Mouse (Mus musculus) limb, embryonic 11.5 days (tissue): ENCODE data around the gene Sap30bp. TPM values are rescaled to one million over a fixed set of nuclear protein-coding genes. Genes with fewer than 3 reads are reported as not detected.

ENCODE experiments used
- ATAC-seq: fragments of 200-750 bp; cut with Nextera tagmentation; 2 replicates; pipeline ENCODE4 v1.8.0; 2017; ENCODE audit warnings: low read depth; ENCODE audit not compliant: insufficient number of reproducible peaks, low FRiP score, low TSS enrichment
- DNase-seq: peaks from one replicate; pipeline ENCODE4 v3.0.0-alpha.2; 2015; ENCODE audit warnings: low spot score
- H3K27ac ChIP-seq: fragments of 300-500 bp; sonication (generic); replicated peaks from 2 replicates; pipeline ENCODE4 v1.5.1; 2014; ENCODE audit warnings: low read depth, mild to moderate bottlenecking, low read length
- H3K27me3 ChIP-seq: fragments of 300-500 bp; sonication (generic); 2 replicates; pipeline ENCODE4 v1.6.1; 2014; ENCODE audit warnings: mild to moderate bottlenecking, low read length, mixed read lengths; ENCODE audit not compliant: control insufficient read depth, insufficient read depth
- H3K36me3 ChIP-seq: fragments of 300-500 bp; sonication (generic); 2 replicates; pipeline ENCODE4 v1.6.1; 2014; ENCODE audit warnings: mild to moderate bottlenecking, low read length, moderate library complexity, mixed read lengths; ENCODE audit not compliant: control insufficient read depth, insufficient read depth
- H3K4me1 ChIP-seq: fragments of 300-500 bp; sonication (generic); 2 replicates; pipeline ENCODE4 v1.6.1; 2014; ENCODE audit warnings: low read length, mixed read lengths; ENCODE audit not compliant: control insufficient read depth, insufficient read depth
- H3K4me2 ChIP-seq: fragments of 300-500 bp; sonication (generic); 2 replicates; pipeline ENCODE4 v1.6.1; 2014; ENCODE audit warnings: low read depth, mild to moderate bottlenecking, moderate library complexity; ENCODE audit not compliant: severe bottlenecking
- H3K4me3 ChIP-seq: fragments of 300-500 bp; sonication (generic); 2 replicates; pipeline ENCODE4 v1.5.1; 2014; ENCODE audit warnings: low read depth, low read length
- H3K9ac ChIP-seq: fragments of 300-500 bp; sonication (generic); 2 replicates; pipeline ENCODE4 v1.6.1; 2014; ENCODE audit warnings: mild to moderate bottlenecking, low read length
- H3K9me3 ChIP-seq: fragments of 300-500 bp; sonication (generic); 2 replicates; pipeline ENCODE4 v1.6.1; 2016; ENCODE audit warnings: low read length; ENCODE audit not compliant: control insufficient read depth
- WGBS: fragments of 180-500 bp; shearing (Covaris S2); extraction: QIAGEN DNeasy Blood & Tissue Kit; methylation state at CpG from one replicate; pipeline ENCODE4 v1.1.7; 2014; 5-methylcytosine and 5-hydroxymethylcytosine counted together
- polyA plus RNA-seq: library from polyadenylated mRNA; unstranded; fragments of >200 nt; fragmentation: Nextera tagmentation; extraction: Ambion mirVana; gene quantifications from 2 replicates; pipeline ENCODE4 v1.2.1, GENCODE M21; 2014

The Sap30bp gene
- polyA plus RNA-seq, 1 experiment from 2014 or later: 50.7 TPM

DNA sequence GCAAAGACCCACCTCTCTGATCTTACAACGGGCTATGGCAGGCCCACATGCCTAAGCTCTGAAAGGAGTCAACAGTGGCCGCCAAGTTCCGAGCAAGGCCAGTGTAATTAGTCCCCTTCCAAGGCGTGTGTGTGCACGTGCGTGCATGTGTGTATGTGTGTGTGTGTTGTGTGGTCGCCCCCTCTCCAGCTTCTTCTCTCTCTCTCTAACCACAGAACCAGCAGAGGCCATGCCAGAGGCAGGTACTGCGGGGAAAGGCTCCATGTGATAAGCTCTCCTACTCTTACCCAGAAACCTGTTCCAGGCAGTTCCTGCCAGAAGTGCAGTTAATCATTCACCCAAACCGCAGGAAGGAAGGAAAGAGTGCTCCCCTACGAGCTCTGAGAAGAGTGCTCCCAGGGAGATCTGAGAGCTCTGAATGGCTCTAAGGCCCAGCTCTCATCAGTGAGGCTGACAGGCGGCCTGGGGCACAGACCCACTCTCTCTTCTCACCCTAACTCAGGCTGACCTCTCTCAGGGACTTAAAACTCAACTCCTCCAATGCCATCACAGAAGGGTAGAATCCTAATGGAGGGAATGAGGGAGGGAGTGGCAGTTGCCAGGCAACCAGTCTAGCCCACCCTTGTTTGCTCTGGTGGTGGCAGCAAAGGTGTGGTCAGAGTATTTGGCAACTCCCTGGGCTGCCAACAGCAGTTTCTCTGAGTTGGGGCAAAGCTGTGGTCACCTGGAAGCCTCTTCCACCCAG is 21.3 kb upstream of the Sap30bp start, which contains the start of gene Smim6:
Gene Smim6, plus strand, starts transcription at position 386 of the 745 bp plus-strand sequence.
- H3K9ac ChIP-seq: no peak within 1 kb of the TSS
- H3K36me3 ChIP-seq: no peaks in the 10 kb centered on the region; the same call in 1 of the 2 replicates
- H3K4me2 ChIP-seq: no peak within 1 kb of the TSS
- ATAC-seq (no peak), DNase-seq (no peak)
- no peak within 1 kb of the TSS for H3K27ac ChIP-seq
- H3K4me1 ChIP-seq: no peaks in the 10 kb centered on the region
- H3K9me3 ChIP-seq: no peaks in the 10 kb centered on the region
- no peak within 1 kb of the TSS for H3K4me3 ChIP-seq
- WGBS: 74% methylated on average over 11 of the region's 11 CpGs
- H3K27me3 ChIP-seq: no peaks in the 10 kb centered on the region

DNA sequence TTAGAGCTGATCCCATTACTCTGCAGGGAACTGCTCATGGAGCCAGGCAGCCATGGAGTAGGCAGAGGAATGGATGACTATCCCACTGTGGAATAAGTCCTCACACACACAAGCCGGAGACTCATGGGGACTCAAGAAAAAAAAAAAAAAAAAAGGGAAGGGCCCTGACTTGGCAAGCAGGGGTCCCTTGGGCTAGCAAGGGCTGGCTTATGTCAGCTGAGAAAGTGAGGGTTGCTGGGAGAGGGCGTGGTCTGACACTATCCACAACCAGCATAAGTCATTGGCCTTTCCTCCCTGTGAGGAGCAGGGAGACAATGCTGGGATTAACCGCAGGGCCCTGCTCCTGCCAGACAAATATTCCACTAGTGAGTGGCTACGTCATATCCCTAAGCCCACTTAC is 16.5 kb upstream of the Sap30bp start:
- H3K4me2 ChIP-seq: no peak overlapping the region
- no peak overlapping the region for H3K4me3 ChIP-seq
- ATAC-seq: no peak
- H3K36me3 ChIP-seq: peaks cover 2% of the 10 kb centered on the region; the same call in 1 of the 2 replicates
- no peak overlapping the region for H3K9ac ChIP-seq
- H3K27me3 ChIP-seq: no peaks in the 10 kb centered on the region
- no peak for DNase-seq
- H3K27ac ChIP-seq: no peak overlapping the region
- no peaks in the 10 kb centered on the region for H3K9me3 ChIP-seq
- WGBS: 92% methylated on average over 4 of the region's 4 CpGs
- no peaks in the 10 kb centered on the region for H3K4me1 ChIP-seq

DNA sequence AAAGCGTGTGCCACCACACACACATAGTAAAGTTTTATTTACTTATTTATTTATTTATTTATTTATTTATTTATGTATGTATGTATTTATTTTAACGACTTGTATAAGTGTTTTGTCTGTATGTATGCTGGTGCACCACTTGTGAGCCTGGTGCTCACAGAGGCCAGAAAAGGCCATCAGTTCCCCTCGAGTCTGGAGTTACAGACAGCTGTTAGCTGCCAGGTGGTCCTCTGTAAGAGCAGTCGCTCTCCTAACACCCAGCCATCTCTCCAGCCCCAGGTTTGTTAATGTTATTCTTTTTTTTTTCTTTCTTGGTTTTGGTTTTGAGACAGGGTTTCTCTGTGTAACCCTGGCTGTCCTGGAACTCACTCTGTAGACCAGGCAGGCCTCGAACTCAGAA is 14.4 kb upstream of the Sap30bp start:
- peaks cover 4% of the 10 kb centered on the region; the same call in 1 of the 2 replicates for H3K36me3 ChIP-seq

DNA sequence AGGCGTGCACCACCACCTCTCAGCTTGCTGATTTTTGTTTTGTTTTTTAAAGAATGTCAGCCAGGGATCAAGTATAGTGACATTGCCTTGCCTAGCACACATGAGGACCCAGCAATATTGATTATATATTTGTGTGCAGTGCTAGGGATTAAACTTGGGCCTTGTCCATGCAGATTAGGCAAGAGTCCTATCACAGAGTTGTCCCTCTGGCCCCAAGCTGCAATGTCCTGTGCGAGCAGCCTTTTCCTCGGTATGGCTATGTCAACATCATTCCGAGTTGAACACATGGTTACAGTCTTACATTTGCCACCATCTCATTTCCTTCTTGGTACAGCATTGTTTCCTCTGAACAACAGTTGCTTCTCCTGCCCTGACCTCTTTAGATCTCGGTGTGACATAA is 14.0 kb upstream of the Sap30bp start:
- Histone ChIP-seq H3K9ac (no peak overlapping the region), H3K27ac (no peak overlapping the region), H3K9me3 (no peaks in the 10 kb centered on the region), H3K4me1 (no peaks in the 10 kb centered on the region), H3K4me2 (no peak overlapping the region), H3K36me3 (peaks cover 4% of the 10 kb centered on the region; the same call in 1 of the 2 replicates), H3K4me3 (no peak overlapping the region), H3K27me3 (no peaks in the 10 kb centered on the region)
- ATAC-seq (no peak), DNase-seq (no peak)
- WGBS: 89% methylated on average over 5 of the region's 5 CpGs

More for the DNA sequence above, 14.4 kb upstream of the Sap30bp start:
- H3K4me2 ChIP-seq: no peak overlapping the region
- H3K9ac ChIP-seq: no peak overlapping the region
- H3K4me3 ChIP-seq: no peak overlapping the region
- 83% methylated on average over 5 of the region's 5 CpGs for WGBS
- DNase-seq: no peak
- ATAC-seq: no peak
- no peaks in the 10 kb centered on the region for H3K9me3 ChIP-seq
- H3K4me1 ChIP-seq: no peaks in the 10 kb centered on the region
- H3K27ac ChIP-seq: no peak overlapping the region
- no peaks in the 10 kb centered on the region for H3K27me3 ChIP-seq

DNA sequence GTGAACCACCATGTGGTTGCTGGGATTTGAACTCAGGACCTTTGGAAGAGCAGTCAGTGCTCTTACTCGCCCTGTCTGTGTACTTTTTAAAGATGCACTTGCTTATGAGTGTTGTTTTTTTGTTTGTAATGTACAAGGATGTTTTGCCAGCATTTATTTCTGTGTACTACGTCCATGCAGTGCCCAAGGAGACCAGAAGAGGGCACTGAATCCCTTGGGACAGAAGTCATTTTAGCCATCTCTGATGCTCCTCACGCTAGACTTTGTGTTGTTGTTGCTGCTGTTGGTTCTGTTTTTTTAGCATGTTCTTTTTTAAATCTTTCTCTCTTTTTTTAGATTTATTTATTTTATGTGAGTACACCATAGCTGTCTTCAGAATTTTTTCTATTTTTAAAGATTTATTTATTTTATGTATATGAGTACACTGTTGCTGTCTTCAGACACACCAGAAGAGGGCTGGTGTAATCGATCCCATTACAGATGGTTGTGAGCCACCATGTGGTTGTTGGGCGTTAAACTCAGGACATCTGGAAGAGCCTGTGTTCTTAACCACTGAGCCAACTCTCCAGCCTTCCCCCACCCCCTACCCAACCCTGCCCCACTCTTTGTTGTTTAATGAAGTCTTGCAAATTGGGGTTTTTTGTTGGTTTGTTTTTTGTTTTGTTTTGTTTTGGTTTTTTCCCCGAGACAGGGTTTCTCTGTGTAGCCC is 12.8 kb upstream of the Sap30bp start:
- WGBS: 53% methylated on average over 6 of the region's 6 CpGs
- H3K4me3 ChIP-seq: no peak overlapping the region
- peak; percentile 54 for DNase-seq
- ATAC-seq: no peak
- no peaks in the 10 kb centered on the region for H3K9me3 ChIP-seq
- no peaks in the 10 kb centered on the region for H3K4me1 ChIP-seq
- peaks cover 4% of the 10 kb centered on the region; the same call in 1 of the 2 replicates for H3K36me3 ChIP-seq
- H3K9ac ChIP-seq: no peak overlapping the region
- no peak overlapping the region for H3K4me2 ChIP-seq
- H3K27me3 ChIP-seq: no peaks in the 10 kb centered on the region
- no peak overlapping the region for H3K27ac ChIP-seq

DNA sequence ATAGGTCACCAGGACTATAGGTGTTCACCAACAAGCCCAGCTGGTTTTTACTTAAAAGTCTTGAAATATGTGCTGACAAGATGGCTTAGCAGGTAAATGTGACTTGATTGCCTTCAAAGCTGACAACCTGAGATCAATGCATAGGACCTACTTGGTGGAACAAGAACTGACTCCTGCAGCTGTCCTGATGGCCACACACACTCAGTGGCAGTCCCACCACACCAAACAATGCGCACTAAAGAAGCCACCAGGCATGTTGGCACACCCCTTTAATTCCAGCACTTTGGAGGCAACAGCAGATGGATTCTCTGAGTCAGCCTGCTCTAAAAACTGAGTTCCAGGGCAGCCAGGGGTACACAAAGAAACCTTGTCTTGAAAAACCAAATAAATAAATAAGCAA is 11.1 kb upstream of the Sap30bp start:
- 90% methylated on average over 1 of the region's 1 CpGs for WGBS
- no peak overlapping the region for H3K27ac ChIP-seq
- H3K9ac ChIP-seq: no peak overlapping the region
- H3K36me3 ChIP-seq: peaks cover 2% of the 10 kb centered on the region; the same call in 1 of the 2 replicates
- H3K4me2 ChIP-seq: no peak overlapping the region
- no peaks in the 10 kb centered on the region for H3K4me1 ChIP-seq
- no peaks in the 10 kb centered on the region for H3K9me3 ChIP-seq
- H3K4me3 ChIP-seq: no peak overlapping the region
- H3K27me3 ChIP-seq: no peaks in the 10 kb centered on the region
- DNase-seq (no peak), ATAC-seq (no peak)

DNA sequence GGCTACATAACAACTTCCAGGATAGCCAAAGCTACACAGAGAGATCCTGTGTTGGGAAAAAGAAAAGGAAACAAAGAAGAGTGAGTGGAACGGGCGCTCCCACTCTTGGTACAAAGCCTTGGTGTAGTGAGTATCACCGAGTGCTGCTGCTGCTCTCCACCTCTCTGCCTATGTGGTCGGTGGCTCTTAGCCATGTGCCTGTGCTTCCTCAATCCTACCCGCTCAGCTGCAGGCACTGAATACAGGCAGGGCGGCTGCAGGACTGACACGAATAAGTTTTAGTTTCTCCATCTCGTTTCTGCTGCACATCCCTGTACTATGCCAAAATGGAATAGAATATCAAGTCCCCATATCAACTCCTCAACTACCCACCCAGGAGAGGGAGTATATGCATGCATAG is 4.1 kb upstream of the Sap30bp start:
- H3K4me3 ChIP-seq: no peak overlapping the region
- peaks cover 7% of the 10 kb centered on the region for H3K4me1 ChIP-seq
- 89% methylated on average over 8 of the region's 8 CpGs for WGBS
- H3K36me3 ChIP-seq: peaks cover 2% of the 10 kb centered on the region; the same call in 1 of the 2 replicates
- ATAC-seq: no peak
- H3K27ac ChIP-seq: no peak overlapping the region
- DNase-seq: no peak
- no peaks in the 10 kb centered on the region for H3K9me3 ChIP-seq
- H3K4me2 ChIP-seq: no peak overlapping the region
- no peak overlapping the region for H3K9ac ChIP-seq
- no peaks in the 10 kb centered on the region for H3K27me3 ChIP-seq

DNA sequence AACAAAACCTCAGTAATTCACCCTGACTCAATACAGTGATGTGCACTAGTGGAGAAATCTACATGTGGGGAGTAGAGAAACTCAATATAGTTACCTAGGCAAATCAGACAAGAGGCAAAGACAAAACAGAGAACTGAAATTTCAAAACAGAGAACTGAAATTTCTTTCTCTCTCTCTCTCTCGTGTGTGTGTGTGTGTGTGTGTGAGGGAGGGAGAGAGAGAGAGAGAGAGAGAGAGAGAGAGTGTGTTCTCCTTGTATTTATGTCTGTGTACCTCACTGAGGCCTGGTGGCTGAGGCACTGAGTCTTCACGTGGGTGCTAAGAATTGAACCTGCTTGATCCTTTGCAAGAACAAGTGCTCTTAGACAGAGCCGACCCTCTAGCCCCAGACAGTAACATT is 3.3 kb upstream of the Sap30bp start:
- peaks cover 13% of the 10 kb centered on the region for H3K4me1 ChIP-seq
- H3K4me3 ChIP-seq: no peak overlapping the region
- WGBS: 79% methylated on average over 2 of the region's 3 CpGs
- no peak for DNase-seq
- H3K9me3 ChIP-seq: no peaks in the 10 kb centered on the region
- H3K9ac ChIP-seq: no peak overlapping the region
- no peak overlapping the region for H3K27ac ChIP-seq
- no peaks in the 10 kb centered on the region for H3K27me3 ChIP-seq
- ATAC-seq: no peak
- peaks cover 2% of the 10 kb centered on the region; the same call in 1 of the 2 replicates for H3K36me3 ChIP-seq
- H3K4me2 ChIP-seq: no peak overlapping the region
